Mouse (Mus musculus) ES-E14 (cell line): ENCODE measurements around the gene Stub1. TPM values are rescaled to one million over a fixed set of nuclear protein-coding genes. Genes with fewer than 3 reads are reported as not detected.

Experiments used
- DNase-seq: peaks from one replicate; pipeline ENCODE4 v3.0.0-alpha.2; 2013; ENCODE audit warnings: low read depth, low spot score
- H3K27ac ChIP-seq: 2 replicates; pipeline ENCODE4 v1.5.1; 2012; ENCODE audit warnings: low read depth, mild to moderate bottlenecking, low read length, moderate library complexity, mixed read lengths; ENCODE audit not compliant: poor library complexity, insufficient read depth, severe bottlenecking
- H3K36me3 ChIP-seq: 2 replicates; pipeline ENCODE4 v1.6.1; 2012; ENCODE audit warnings: mild to moderate bottlenecking, low read length, moderate library complexity, mixed read lengths; ENCODE audit not compliant: control insufficient read depth, poor library complexity, insufficient read depth, severe bottlenecking
- H3K4me1 ChIP-seq, 2 experiments: fragments of 150-350 bp in 1 of 2; sonication (generic) in 1 of 2; 2 replicates each; pipeline ENCODE4 v1.6.1; 2012; ENCODE audit warnings: low read length in 2 of 2, mild to moderate bottlenecking in 1 of 2, mixed read lengths in 1 of 2; ENCODE audit not compliant: control insufficient read depth in 2 of 2, insufficient read depth in 2 of 2, poor library complexity in 1 of 2
- H3K4me3 ChIP-seq, 2 experiments: fragments of 150-350 bp in 1 of 2; sonication (generic) in 1 of 2; 2 replicates each; pipeline ENCODE4 v1.5.1; 2012; ENCODE audit warnings: low read length in 2 of 2, low read depth in 1 of 2, mild to moderate bottlenecking in 1 of 2, mixed read lengths in 1 of 2; ENCODE audit not compliant: insufficient read depth in 1 of 2, poor library complexity in 1 of 2, severe bottlenecking in 1 of 2
- H3K9ac ChIP-seq: 2 replicates; pipeline ENCODE4 v1.6.1; 2012; ENCODE audit warnings: low read depth, mild to moderate bottlenecking, low read length, mixed read lengths; ENCODE audit not compliant: poor library complexity, insufficient read depth, severe bottlenecking
- H3K9me3 ChIP-seq: fragments of 150-350 bp; sonication (generic); 2 replicates; pipeline ENCODE4 v1.6.1; 2012; ENCODE audit warnings: low read depth, mild to moderate bottlenecking, low read length; ENCODE audit not compliant: control insufficient read depth, insufficient read depth
- CHD2 ChIP-seq: IDR thresholded peaks from 2 replicates; pipeline ENCODE4 v1.6.1; 2014; ENCODE audit warnings: mild to moderate bottlenecking, low read depth, low read length, inconsistent platforms
- HCFC1 ChIP-seq: IDR thresholded peaks from 2 replicates; pipeline ENCODE4 v1.6.1; 2012; ENCODE audit warnings: low read length, inconsistent platforms, borderline replicate concordance; ENCODE audit not compliant: insufficient read depth
- MAFK ChIP-seq: IDR thresholded peaks from 2 replicates; pipeline ENCODE4 v1.6.1; 2014; ENCODE audit warnings: mild to moderate bottlenecking, low read depth, low read length, inconsistent platforms; ENCODE audit not compliant: insufficient read depth
- ZC3H11A ChIP-seq: IDR thresholded peaks from 2 replicates; pipeline ENCODE4 v1.6.1; 2012; ENCODE audit warnings: low read depth, mild to moderate bottlenecking, inconsistent platforms, low read length, borderline replicate concordance
- ZNF384 ChIP-seq: IDR thresholded peaks from 2 replicates; pipeline ENCODE4 v1.6.1; 2012; ENCODE audit warnings: low read depth, low read length, inconsistent platforms
- in situ Hi-C, 2 experiments: fragments of 600-800 bp; cut with MboI; formaldehyde crosslinking; loops; one replicate each; pipeline ENCODE4 v1.15.1; 2025; ENCODE audit warnings: low sequenced_read_pairs in 2 of 2, inconsistent platforms in 1 of 2; ENCODE audit not compliant: unreplicated experiment in 2 of 2
- total RNA-seq: library from RNA; depleted of rRNA; stranded (reverse); fragments of 300-350 nt; gene quantifications from 2 replicates; pipeline ENCODE4 v1.2.3, GENCODE M21; 2012

Gene Stub1
- total RNA-seq, 1 experiment, result 161 TPM

GRCm38 (mm10) chr17:25827546-25828222, 5.5 kb downstream of the Stub1 start:
- no peak for TF ChIP-seq ZC3H11A
- no peak for TF ChIP-seq HCFC1
- no peak for TF ChIP-seq MAFK
- no peak for TF ChIP-seq ZNF384
- TF ChIP-seq CHD2, result no peak
- in situ Hi-C loops, result no loop called here

DNA sequence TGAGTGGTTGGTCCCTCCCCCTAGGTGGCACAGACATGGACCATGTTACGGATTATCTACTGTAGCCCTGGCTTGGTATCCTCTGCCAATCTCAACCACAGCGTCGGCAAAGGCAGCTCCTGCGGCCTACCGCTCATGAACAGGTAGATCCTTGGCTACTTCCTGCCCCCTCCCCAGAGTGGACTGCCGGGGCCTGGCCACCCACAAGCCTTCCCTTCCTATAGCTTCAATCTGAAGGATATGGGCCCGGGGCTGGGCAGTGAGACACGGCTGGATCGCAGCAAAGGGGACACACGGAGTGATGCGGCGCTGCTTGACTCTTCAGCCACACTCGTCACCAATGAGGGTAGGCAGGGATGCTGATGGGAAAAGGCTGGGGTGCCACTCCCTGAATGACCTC, 6.2 kb downstream of the Stub1 start:
- TF ChIP-seq MAFK (no peak), ZNF384 (no peak)
- H3K9me3 ChIP-seq, result no peaks in the 10 kb centered on the region
- in situ Hi-C loops, result no loop called here
- no peak overlapping the region for H3K9ac ChIP-seq
- peaks cover 2 to 28% of the 10 kb centered on the region in 2 experiments; a peak in 2 of 4 replicates for H3K4me1 ChIP-seq
- H3K27ac ChIP-seq, result no peak overlapping the region
- H3K4me3 ChIP-seq, result no peak overlapping the region
- DNase-seq, result no peak
- H3K36me3 ChIP-seq, result peaks cover 47% of the 10 kb centered on the region

More at GRCm38 (mm10) chr17:25827546-25828222, 5.5 kb downstream of the Stub1 start:
- Histone ChIP-seq H3K9me3 (no peaks in the 10 kb centered on the region), H3K9ac (no peak overlapping the region), H3K27ac (no peak overlapping the region), H3K4me1 (peaks cover 2 to 28% of the 10 kb centered on the region in 2 experiments; a peak in 2 of 4 replicates), H3K36me3 (peaks cover 47% of the 10 kb centered on the region), H3K4me3 (no peak overlapping the region)
- DNase-seq, result no peak

DNA sequence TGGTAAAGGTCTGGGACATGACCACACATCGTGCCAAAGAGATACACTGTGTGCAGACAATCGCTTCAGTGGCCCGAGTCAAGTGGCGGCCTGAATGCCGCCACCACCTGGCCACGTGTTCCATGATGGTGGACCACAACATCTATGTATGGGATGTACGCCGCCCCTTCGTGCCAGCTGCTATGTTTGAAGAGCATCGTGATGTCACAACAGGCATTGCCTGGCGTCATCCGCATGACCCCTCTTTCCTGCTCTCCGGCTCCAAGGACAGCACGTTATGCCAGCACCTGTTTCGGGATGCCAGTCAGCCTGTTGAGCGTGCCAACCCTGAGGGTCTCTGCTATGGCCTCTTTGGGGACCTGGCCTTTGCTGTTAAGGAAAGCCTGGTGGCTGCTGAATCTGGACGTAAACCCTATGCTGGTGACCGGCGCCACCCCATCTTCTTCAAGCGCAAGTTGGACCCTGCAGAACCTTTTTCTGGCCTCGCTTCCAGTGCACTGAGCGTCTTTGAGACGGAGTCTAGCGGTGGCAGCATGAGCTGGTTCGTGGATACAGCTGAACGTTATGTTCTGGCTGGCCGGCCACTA, 7.1 kb downstream of the Stub1 start:
- Histone ChIP-seq H3K4me1 (peaks cover 0 to 21% of the 10 kb centered on the region in 2 experiments; a peak in 2 of 4 replicates), H3K9ac (no peak overlapping the region), H3K27ac (no peak overlapping the region), H3K4me3 (no peak overlapping the region), H3K36me3 (peaks cover 37% of the 10 kb centered on the region), H3K9me3 (no peaks in the 10 kb centered on the region)
- no peak for DNase-seq
- in situ Hi-C loops, result no loop called here
- no peak for TF ChIP-seq MAFK

DNA sequence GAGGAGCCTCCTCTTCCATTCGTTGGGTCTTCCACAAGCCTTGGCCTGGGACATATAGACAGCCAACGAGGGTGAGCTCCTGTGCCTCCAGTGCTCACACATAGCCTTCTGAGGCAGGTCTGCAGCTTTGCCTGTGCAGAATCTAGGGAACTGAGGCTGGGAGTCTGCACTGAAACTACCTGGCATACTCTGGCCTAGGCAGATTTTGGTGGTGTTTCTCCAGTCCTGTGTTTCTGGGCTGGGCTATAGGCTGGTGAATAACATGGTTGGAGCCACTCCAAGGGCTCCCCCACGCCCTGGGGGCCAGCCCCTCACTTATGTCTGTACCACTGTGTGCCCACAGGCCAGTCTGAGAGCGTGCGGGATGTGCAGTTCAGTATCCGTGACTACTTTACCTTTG, 7.9 kb downstream of the Stub1 start:
- Histone ChIP-seq H3K4me3 (no peak overlapping the region), H3K9ac (no peak overlapping the region), H3K9me3 (no peaks in the 10 kb centered on the region), H3K4me1 (peaks cover 0 to 21% of the 10 kb centered on the region in 2 experiments; a peak in 2 of 4 replicates), H3K36me3 (peaks cover 30% of the 10 kb centered on the region), H3K27ac (no peak overlapping the region)
- in situ Hi-C loops, result no loop called here
- TF ChIP-seq CHD2, result no peak
- TF ChIP-seq MAFK, result no peak
- no peak for TF ChIP-seq ZNF384
- no peak for TF ChIP-seq ZC3H11A
- no peak for TF ChIP-seq HCFC1
- no peak for DNase-seq
